Mouse (Mus musculus): ENCODE results near the gene Tmcc3.

- TF ChIP-seq MAFK (IDR thresholded peaks at IDR 0.05; ENCODE audit: insufficient read depth, low read depth, low read length): no peak
- TF ChIP-seq HCFC1 (IDR thresholded peaks at IDR 0.05; ENCODE audit: borderline replicate concordance, insufficient read depth, low read length): no peak
- no peak for TF ChIP-seq ZNF384 (IDR thresholded peaks at IDR 0.05; ENCODE audit: low read depth, low read length)
- TF ChIP-seq ZC3H11A (IDR thresholded peaks at IDR 0.05; ENCODE audit: borderline replicate concordance, low read depth, low read length): no peak
- TF ChIP-seq CHD2 (IDR thresholded peaks at IDR 0.05; ENCODE audit: low read depth, low read length): no peak
These were observed 131.7 kb downstream of the Tmcc3 start for GRCm38 (mm10) chr10:94443453-94443852.
